Mouse (Mus musculus): Measurements from ENCODE around the gene Acot5.

DNA sequence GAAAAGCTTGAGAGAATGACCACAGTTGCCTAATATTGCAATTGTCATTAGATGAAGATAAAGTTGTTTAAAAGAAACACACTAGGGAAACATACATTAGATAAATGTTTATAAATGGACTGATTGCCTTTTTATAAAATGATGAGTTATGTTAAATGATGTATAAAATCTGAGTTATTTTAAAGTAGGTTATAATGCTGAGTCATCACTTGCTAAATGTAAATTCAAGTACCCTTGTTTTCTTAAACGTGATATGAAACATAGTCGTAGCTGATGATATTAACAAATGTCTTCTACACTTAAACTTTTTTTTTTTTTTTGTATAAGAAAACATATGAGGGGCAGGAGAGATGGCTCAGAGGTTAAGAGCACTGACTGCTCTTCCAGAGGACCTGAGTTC is 5.3 kb upstream of the Acot5 start:
- TF ChIP-seq CTCF (IDR thresholded peaks at IDR 0.05; ENCODE audit: extremely low read depth, insufficient read length, insufficient replicate concordance, low read depth, low read length) (no peak), POLR2A (IDR thresholded peaks at IDR 0.05; ENCODE audit: low read depth, low read length) (no peak)
